Mouse (Mus musculus) heart, postnatal 14 days (tissue): ENCODE data around the gene Rrh. TPM values are rescaled to one million over a fixed set of nuclear protein-coding genes. Genes with fewer than 3 reads are reported as not detected.

Source experiments
- DNase-seq, 2 experiments: peaks; one replicate each; pipeline ENCODE4 v3.0.0; 2021 to 2022
- intact Hi-C: fragments of 180-260 bp; cut with DNase I; formaldehyde crosslinking; loops from one replicate; pipeline ENCODE4 v1.15.1; 2025
- long read RNA-seq, 2 experiments: library from polyadenylated mRNA; stranded (forward); transcript quantifications; one replicate each; pipeline ENCODE4 v2.0.0; 2021
- total RNA-seq, 2 experiments: library from RNA; stranded (reverse); gene quantifications; 2 replicates each; pipeline ENCODE4 v1.2.3; 2021

Rrh gene
- not detected for total RNA-seq
- long read RNA-seq, experiment 1 = 0 reads
- long read RNA-seq, experiment 2 = 0 reads

- no peak for DNase-seq
- intact Hi-C loops = no loop called here
Measured at GRCm38 (mm10) chr3:129822206-129822775, at the start of gene Rrh. Gene Rrh, minus strand, starts transcription at chr3:129822587.

DNA sequence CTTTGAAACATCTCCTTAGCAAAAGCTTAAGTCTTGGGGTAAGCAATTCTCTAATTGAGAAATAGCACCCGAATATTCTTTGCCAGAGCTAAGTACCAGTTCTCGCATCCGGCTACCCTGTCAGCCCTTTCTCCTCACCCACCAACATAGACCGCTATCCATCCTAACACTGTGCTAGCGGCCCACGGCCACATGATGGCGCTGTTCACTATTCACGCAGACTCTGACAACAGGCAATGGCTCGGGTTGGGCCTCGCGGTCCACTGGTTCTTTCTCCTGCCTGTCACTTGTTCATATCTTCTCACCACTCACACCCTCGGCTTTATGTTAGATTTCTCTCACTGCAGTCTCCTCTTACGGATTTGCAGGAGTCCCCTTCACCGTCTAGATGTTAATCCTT is 41.3 kb upstream of the Rrh start:
- intact Hi-C loops = loop anchor here (5.0 kb wide), 1 partner anchor 214 kb away; no protein-coding TSS in a partner anchor
- peak; percentile 36 to 62 for DNase-seq

GRCm38 (mm10) chr3:129862592-129862991 is 40.2 kb upstream of the Rrh start:
- intact Hi-C loops = loop anchor here (5.0 kb wide), 1 partner anchor 215 kb away; no protein-coding TSS in a partner anchor
- DNase-seq = no peak

DNA sequence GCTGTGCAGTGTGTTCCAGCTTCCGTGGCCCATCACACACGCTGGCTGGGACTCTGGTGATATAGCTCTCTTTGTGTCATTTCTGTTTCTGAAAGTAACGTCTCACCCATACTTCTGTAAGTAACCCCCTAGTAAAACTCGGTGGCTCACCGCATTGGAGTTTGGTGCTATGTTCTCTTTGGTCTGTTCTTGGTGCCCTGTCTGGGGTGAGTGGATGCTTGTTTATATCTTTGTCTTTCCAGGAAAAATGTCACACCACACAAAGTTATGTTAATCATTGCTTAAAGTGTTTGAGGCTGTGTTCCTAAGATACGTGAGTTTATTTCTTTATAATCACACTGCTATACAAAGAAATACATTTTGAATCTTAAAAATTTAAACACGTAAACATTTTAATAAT is 24.5 kb upstream of the Rrh start:
- intact Hi-C loops = no loop called here
- DNase-seq = no peak

DNA sequence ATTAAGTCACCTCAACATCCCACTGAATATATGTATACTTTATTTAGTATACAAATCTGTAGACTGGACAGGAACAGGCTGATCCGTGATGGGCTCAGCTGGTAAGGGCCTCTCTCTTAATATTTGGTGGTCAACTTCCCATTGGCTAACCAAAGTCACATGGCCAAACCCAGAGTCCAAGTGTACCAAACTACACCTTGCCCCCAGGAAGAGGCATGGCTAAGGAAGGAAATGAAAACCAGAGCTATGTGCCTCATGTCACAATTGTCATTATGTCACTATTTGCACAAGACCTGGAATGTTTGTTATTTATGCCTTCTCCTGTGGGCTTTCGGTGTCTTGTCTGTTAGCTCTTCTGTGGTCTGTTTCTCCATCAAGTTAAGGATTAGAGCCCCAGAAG is 23.5 kb upstream of the Rrh start:
- DNase-seq = no peak
- intact Hi-C loops = no loop called here

DNA sequence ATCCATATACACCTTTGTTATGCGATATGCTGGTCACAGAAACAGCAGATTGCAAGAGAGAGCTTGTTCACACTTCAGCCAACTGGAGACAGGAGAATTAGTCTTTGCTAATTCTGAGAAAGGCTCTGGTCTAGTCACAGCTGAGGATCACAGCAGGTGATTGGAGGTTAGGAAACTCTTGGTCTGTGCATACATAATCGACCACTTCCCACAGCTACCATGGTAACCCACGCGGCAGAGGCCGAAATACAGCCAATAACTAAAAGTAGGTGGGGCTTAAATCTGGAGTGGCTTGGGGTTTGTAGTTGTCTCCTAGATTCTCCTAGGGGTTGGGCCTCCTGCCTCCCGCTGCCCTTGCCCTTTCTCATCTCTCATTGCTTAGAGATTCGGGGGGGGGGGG is 15.6 kb upstream of the Rrh start:
- no peak for DNase-seq
- intact Hi-C loops = loop anchor here (10.0 kb wide), 1 partner anchor 877 kb away; no protein-coding TSS in a partner anchor

DNA sequence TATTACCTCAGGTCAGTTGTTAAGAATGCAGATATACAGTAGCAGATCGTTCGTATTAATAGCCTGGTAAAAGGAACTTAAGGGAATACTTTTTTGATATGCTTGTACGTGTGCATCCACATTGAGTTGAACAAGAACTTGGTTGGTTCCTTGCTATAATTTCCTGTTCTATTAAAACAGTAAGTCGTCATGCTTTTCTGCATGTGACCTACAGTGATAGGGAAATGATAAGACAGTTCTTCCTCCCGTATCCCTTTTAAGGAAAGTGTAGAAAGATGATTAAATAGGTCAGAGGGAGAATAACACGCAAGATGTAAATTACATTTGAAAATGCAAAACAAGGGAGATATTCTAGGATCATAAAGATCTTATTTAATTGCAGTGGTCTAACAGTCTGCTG is 14.6 kb upstream of the Rrh start:
- intact Hi-C loops = loop anchor here (10.0 kb wide), 1 partner anchor 878 kb away; no protein-coding TSS in a partner anchor
- no peak for DNase-seq

- no peak for DNase-seq
Measured at GRCm38 (mm10) chr3:129836051-129836697, 13.8 kb upstream of the Rrh start.

DNA sequence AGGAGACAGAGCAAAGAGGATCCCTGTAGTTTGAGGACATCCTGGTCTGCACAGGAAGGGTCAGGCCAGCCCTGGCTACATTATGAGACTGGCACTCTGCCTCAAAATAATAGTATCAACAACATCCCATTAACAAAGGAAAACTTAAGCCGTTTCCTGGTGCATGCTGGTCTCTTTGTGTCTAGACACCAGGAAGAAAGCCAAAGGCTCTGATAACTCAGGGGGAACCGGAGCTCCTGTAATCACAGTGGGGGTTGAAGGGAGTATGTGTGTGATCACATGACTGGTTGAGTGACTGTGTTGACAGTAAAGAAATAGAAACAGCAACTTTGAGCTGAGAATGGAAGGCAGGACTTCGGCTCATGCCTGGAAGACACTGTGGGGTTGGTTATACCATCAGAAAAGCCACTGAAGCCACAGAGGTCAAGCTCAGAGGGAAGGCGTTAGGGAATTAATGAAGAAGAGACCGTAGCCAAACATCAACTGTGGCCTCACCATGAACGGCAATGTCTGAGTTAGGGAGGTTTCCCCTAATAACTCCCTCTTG is 13.1 kb upstream of the Rrh start, which contains the start of gene Cfi:
Gene Cfi, plus strand, starts transcription at position 497 of the 547 bp plus-strand sequence.
- intact Hi-C loops = loop anchor here (10.0 kb wide), 1 partner anchor 879 kb away; no protein-coding TSS in a partner anchor
- DNase-seq = no peak

More at GRCm38 (mm10) chr3:129836051-129836697, 13.8 kb upstream of the Rrh start:
- intact Hi-C loops = loop anchor here (10.0 kb wide), 1 partner anchor 879 kb away; no protein-coding TSS in a partner anchor

- intact Hi-C loops = loop anchor here (2.0 to 10.0 kb wide), 4 partner anchors 48 to 884 kb away; partner anchors contain the start of genes Casp6, Pla2g12a and Sec24b
- peak; percentile 94 to 97 for DNase-seq
Measured at GRCm38 (mm10) chr3:129831035-129831568, 8.7 kb upstream of the Rrh start, which contains the start of gene Gar1. Gene Gar1, minus strand, starts transcription at chr3:129831396.

DNA sequence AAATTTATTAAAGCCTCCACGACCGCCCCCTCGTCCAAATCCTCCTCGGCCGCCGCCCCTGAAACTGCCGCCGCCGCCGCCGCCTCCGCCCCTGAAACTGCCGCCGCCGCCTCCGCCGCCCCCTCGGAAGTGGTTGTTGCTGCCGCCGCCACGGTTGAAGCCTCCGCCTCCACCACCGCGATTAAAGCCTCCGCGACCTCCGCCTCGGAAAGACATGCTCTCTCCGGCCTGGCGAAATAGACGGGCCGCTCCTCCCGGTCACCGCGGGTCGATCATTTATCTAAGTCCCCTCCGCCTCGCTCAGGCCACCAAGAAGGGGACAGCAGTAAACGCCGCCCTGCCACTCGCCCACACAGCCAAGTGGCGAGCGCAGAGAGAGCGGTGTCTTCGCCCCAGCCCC is 8.2 kb upstream of the Rrh start:
- DNase-seq = peak in 1 of 2 experiments; percentile 39
- intact Hi-C loops = loop anchor here (2.0 to 10.0 kb wide), 4 partner anchors 48 to 884 kb away; partner anchors contain the start of genes Casp6, Pla2g12a and Sec24b

DNA sequence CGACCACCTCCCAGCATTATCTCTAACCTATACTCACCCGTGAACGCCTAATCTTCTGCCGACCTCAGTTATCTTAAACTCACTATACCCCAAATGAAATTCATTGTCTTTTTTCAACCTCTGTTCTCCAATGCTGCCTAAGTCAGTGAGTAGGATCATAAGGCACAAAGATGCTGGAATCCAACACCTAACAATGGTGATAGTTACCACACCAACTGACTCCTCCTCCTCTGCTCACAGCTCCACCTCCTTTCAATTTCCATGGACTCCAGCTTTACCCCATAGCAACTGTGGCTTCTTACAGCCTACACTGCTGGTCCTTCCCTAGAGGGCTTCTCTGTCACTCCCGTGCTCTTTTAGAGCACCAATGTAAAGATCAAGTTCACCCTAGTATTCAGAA is 5.3 kb upstream of the Rrh start:
- intact Hi-C loops = loop anchor here (5.0 kb wide), 1 partner anchor 250 kb away; no protein-coding TSS in a partner anchor
- no peak for DNase-seq

DNA sequence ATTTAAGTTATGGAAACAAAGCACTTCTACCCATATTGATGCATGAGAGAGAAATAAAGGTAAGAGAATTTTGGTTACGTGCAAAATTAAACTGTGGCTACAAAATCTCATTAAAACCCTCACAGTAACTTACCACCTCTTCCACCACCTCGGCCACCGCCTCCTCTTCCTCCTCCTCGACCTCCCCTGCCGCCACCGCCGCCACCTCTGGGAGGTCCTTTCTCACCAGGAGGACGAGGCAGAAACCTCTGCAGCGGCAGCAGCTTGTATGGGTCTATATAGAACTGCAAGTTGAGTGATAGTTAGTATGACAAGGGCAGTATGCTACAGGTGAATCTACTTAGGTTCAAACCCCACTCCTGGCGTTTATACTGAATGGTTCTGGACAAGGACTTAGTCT is 4.3 kb upstream of the Rrh start:
- intact Hi-C loops = loop anchor here (5.0 kb wide), 1 partner anchor 251 kb away; no protein-coding TSS in a partner anchor
- no peak for DNase-seq

DNA sequence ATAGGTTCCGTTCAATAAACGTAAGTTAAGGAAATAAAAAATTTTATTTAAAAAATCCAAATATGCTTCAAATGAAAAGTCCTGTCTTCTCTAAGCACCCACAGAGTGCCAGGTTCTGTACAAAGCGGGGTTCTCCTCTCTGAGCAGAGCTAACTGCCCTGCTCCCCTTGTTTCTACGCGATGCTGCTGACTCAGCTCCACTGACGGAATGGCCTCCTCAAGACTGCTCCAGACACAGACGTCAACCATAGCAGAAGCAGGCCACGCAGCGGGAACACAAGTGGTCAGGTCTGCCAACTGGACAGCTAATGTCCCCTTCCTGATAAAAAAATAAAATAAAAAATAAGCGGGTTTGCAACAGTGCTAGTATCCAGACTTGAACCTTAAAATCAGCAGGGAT is 2.5 kb upstream of the Rrh start:
- DNase-seq = no peak
- intact Hi-C loops = loop anchor here (5.0 kb wide), 1 partner anchor 252 kb away; no protein-coding TSS in a partner anchor

GRCm38 (mm10) chr3:129824146-129824545 is 1.8 kb upstream of the Rrh start:
- intact Hi-C loops = no loop called here
- peak; percentile 13 to 21 for DNase-seq

DNA sequence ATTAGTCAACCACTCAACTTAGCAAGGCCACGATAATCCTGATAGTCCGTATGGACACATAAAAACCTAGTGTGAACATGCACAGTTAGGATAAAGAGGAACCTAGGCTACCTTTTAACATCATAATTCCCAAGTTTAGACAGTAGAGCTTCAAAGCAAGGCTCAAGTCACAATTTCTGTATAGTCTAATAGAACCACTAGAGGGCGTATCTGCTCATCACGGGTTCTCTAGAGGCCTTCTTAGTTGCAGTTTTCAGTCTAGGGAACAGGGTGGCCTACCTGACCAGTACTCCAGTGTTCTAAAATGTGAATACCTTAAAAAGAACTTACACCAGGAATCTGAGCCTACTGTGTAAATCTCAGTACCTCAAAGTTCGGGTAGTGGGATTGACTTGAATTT is 906 bp upstream of the Rrh start:
- intact Hi-C loops = no loop called here
- DNase-seq = no peak

GRCm38 (mm10) chr3:129821736-129822135 is 651 bp downstream of the Rrh start:
- intact Hi-C loops = no loop called here
- no peak for DNase-seq

DNA sequence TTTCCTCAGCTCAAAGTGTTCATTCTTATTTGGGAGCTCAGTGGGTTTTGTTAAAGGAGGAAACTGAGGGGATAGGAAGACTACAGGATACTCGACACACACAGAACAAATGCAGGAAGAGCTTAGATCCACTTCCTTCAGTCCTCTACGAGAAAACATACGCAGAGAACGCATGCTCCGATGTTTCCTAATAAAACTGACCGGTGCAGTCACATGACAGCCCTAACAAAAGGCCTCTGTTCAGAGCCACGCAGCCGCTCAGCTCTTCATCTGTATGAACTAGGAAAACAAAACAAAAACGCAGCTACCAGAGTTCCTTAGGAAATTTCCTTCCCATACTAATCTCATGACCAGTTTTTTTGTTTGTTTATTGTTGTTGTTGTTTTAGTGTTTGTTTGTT is 1.5 kb downstream of the Rrh start:
- intact Hi-C loops = no loop called here
- no peak for DNase-seq

GRCm38 (mm10) chr3:129803765-129804164 is 18.6 kb downstream of the Rrh start, which contains the start of gene Lrit3:
Gene Lrit3, minus strand, starts transcription at chr3:129804030.
- intact Hi-C loops = no loop called here
- DNase-seq = no peak

DNA sequence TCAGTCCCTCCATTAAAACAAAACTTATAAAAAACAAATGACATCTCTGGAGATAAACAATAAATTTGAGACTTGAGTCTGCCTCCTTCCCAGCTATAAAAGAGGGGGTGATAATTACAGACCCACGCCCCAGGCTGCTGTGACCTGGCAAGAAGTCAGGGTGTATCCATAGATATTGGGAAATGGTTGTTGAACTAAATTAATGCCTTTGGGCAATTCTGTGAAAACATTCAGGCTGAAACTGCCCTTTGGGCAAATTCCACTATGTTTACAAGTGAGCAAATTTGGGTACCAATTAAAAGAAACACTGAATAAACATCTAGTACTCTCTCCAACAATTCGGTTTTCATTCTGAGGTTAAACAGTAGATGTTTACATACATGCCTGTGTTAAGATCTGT is 23.4 kb downstream of the Rrh start:
- DNase-seq = no peak
- intact Hi-C loops = no loop called here

- intact Hi-C loops = no loop called here
- DNase-seq = no peak
Measured at GRCm38 (mm10) chr3:129798551-129798950, 23.8 kb downstream of the Rrh start.
